Mouse (Mus musculus): ENCODE measurements around the gene Slco2a1.

The Slco2a1 gene

GRCm38 (mm10) chr9:103038705-103039104, 50.2 kb downstream of the Slco2a1 start:
- DNase-seq: no peak

- no peak for DNase-seq
Measured at GRCm38 (mm10) chr9:103040581-103040980, 52.1 kb downstream of the Slco2a1 start.

- DNase-seq: no peak
Measured at GRCm38 (mm10) chr9:103045406-103045805, 56.9 kb downstream of the Slco2a1 start.

GRCm38 (mm10) chr9:103049049-103049511, 60.6 kb downstream of the Slco2a1 start:
- no peak for DNase-seq

- no peak for DNase-seq
Measured at GRCm38 (mm10) chr9:103053829-103054228, 65.3 kb downstream of the Slco2a1 start.

GRCm38 (mm10) chr9:103055061-103055460, 66.5 kb downstream of the Slco2a1 start:
- no peak for DNase-seq

GRCm38 (mm10) chr9:103056164-103056563, 67.7 kb downstream of the Slco2a1 start:
- DNase-seq: no peak

- DNase-seq: no peak
Measured at GRCm38 (mm10) chr9:103060551-103060950, 72.0 kb downstream of the Slco2a1 start.

GRCm38 (mm10) chr9:103061471-103062053, 73.0 kb downstream of the Slco2a1 start:
- no peak for DNase-seq

- DNase-seq: no peak
Measured at GRCm38 (mm10) chr9:103063591-103063990, 75.1 kb downstream of the Slco2a1 start.

GRCm38 (mm10) chr9:103066845-103067244, 78.3 kb downstream of the Slco2a1 start:
- no peak for DNase-seq

GRCm38 (mm10) chr9:103067651-103068050, 79.1 kb downstream of the Slco2a1 start:
- DNase-seq: no peak

- no peak for DNase-seq
Measured at GRCm38 (mm10) chr9:103068769-103069168, 80.3 kb downstream of the Slco2a1 start.

- DNase-seq: no peak
Measured at GRCm38 (mm10) chr9:103071541-103072203, 83.2 kb downstream of the Slco2a1 start.

- DNase-seq: peak; percentile 85
Measured at GRCm38 (mm10) chr9:103072204-103072599, 83.7 kb downstream of the Slco2a1 start.

- DNase-seq: peak; percentile 92
Measured at GRCm38 (mm10) chr9:103072926-103073515, 84.5 kb downstream of the Slco2a1 start.

GRCm38 (mm10) chr9:103076836-103077531, 88.5 kb downstream of the Slco2a1 start:
- DNase-seq: peak; percentile 96

GRCm38 (mm10) chr9:103078194-103078691, 89.7 kb downstream of the Slco2a1 start:
- peak; percentile 94 for DNase-seq

- DNase-seq: peak; percentile 55
Measured at GRCm38 (mm10) chr9:103080211-103080610, 91.7 kb downstream of the Slco2a1 start.

GRCm38 (mm10) chr9:103082246-103082975, 93.9 kb downstream of the Slco2a1 start:
- peak; percentile 72 for DNase-seq

GRCm38 (mm10) chr9:103083405-103083804, 94.9 kb downstream of the Slco2a1 start:
- no peak for DNase-seq

- peak; percentile 40 for DNase-seq
Measured at GRCm38 (mm10) chr9:103086736-103087135, 98.2 kb downstream of the Slco2a1 start.

GRCm38 (mm10) chr9:103087301-103087700, 98.8 kb downstream of the Slco2a1 start:
- DNase-seq: peak; percentile 77
